Mouse (Mus musculus) limb, embryonic 11.5 days (tissue): ENCODE results near the gene Ccdc160. TPM values are rescaled to one million over a fixed set of nuclear protein-coding genes. Genes with fewer than 3 reads are reported as not detected.

ENCODE experiments used
- ATAC-seq: fragments of 200-750 bp; cut with Nextera tagmentation; 2 replicates; pipeline ENCODE4 v1.8.0; 2017; ENCODE audit warnings: low read depth; ENCODE audit not compliant: insufficient number of reproducible peaks, low FRiP score, low TSS enrichment
- DNase-seq: peaks from one replicate; pipeline ENCODE4 v3.0.0-alpha.2; 2015; ENCODE audit warnings: low spot score
- H3K27ac ChIP-seq: fragments of 300-500 bp; sonication (generic); replicated peaks from 2 replicates; pipeline ENCODE4 v1.5.1; 2014; ENCODE audit warnings: low read depth, mild to moderate bottlenecking, low read length
- H3K27me3 ChIP-seq: fragments of 300-500 bp; sonication (generic); 2 replicates; pipeline ENCODE4 v1.6.1; 2014; ENCODE audit warnings: mild to moderate bottlenecking, low read length, mixed read lengths; ENCODE audit not compliant: control insufficient read depth, insufficient read depth
- H3K36me3 ChIP-seq: fragments of 300-500 bp; sonication (generic); 2 replicates; pipeline ENCODE4 v1.6.1; 2014; ENCODE audit warnings: mild to moderate bottlenecking, low read length, moderate library complexity, mixed read lengths; ENCODE audit not compliant: control insufficient read depth, insufficient read depth
- H3K4me1 ChIP-seq: fragments of 300-500 bp; sonication (generic); 2 replicates; pipeline ENCODE4 v1.6.1; 2014; ENCODE audit warnings: low read length, mixed read lengths; ENCODE audit not compliant: control insufficient read depth, insufficient read depth
- H3K4me2 ChIP-seq: fragments of 300-500 bp; sonication (generic); 2 replicates; pipeline ENCODE4 v1.6.1; 2014; ENCODE audit warnings: low read depth, mild to moderate bottlenecking, moderate library complexity; ENCODE audit not compliant: severe bottlenecking
- H3K4me3 ChIP-seq: fragments of 300-500 bp; sonication (generic); 2 replicates; pipeline ENCODE4 v1.5.1; 2014; ENCODE audit warnings: low read depth, low read length
- H3K9ac ChIP-seq: fragments of 300-500 bp; sonication (generic); 2 replicates; pipeline ENCODE4 v1.6.1; 2014; ENCODE audit warnings: mild to moderate bottlenecking, low read length
- H3K9me3 ChIP-seq: fragments of 300-500 bp; sonication (generic); 2 replicates; pipeline ENCODE4 v1.6.1; 2016; ENCODE audit warnings: low read length; ENCODE audit not compliant: control insufficient read depth
- WGBS: fragments of 180-500 bp; shearing (Covaris S2); extraction: QIAGEN DNeasy Blood & Tissue Kit; methylation state at CpG from one replicate; pipeline ENCODE4 v1.1.7; 2014; 5-methylcytosine and 5-hydroxymethylcytosine counted together
- microRNA counts: library from miRNA; unstranded; fragments of <30 nt; microRNA quantifications from one replicate; lab custom pipeline; 2016
- microRNA-seq: library from miRNA; unstranded; fragments of <30 nt; microRNA quantifications from one replicate; pipeline ENCODE4, GENCODE M21; 2016
- polyA plus RNA-seq: library from polyadenylated mRNA; unstranded; fragments of >200 nt; fragmentation: Nextera tagmentation; extraction: Ambion mirVana; gene quantifications from 2 replicates; pipeline ENCODE4 v1.2.1, GENCODE M21; 2014

The Ccdc160 gene
- polyA plus RNA-seq, 1 experiment from 2014 or later: 2.0 TPM

- no peak overlapping the region for H3K4me3 ChIP-seq
- no peak overlapping the region for H3K27ac ChIP-seq
Observed at GRCm38 (mm10) chrX:52795816-52796215, 4.8 kb downstream of the Ccdc160 start.

GRCm38 (mm10) chrX:52797031-52797625 lies 6.1 kb downstream of the Ccdc160 start:
- Histone ChIP-seq H3K27ac (no peak overlapping the region), H3K4me1 (no peaks in the 10 kb centered on the region), H3K9me3 (no peaks in the 10 kb centered on the region), H3K4me2 (no peak overlapping the region), H3K36me3 (no peaks in the 10 kb centered on the region), H3K27me3 (no peaks in the 10 kb centered on the region), H3K9ac (no peak overlapping the region), H3K4me3 (no peak overlapping the region)
- 72% methylated on average over 9 of the region's 9 CpGs for WGBS
- DNase-seq: no peak
- ATAC-seq: no peak

More at GRCm38 (mm10) chrX:52795816-52796215, 4.8 kb downstream of the Ccdc160 start:
- ATAC-seq: no peak
- Histone ChIP-seq H3K4me1 (no peaks in the 10 kb centered on the region), H3K9me3 (no peaks in the 10 kb centered on the region), H3K36me3 (no peaks in the 10 kb centered on the region), H3K27me3 (no peaks in the 10 kb centered on the region), H3K9ac (no peak overlapping the region), H3K4me2 (no peak overlapping the region)
- 23% methylated on average over 8 of the region's 8 CpGs for WGBS
- no peak for DNase-seq

GRCm38 (mm10) chrX:52798255-52798654 lies 7.3 kb downstream of the Ccdc160 start:
- Histone ChIP-seq H3K4me2 (no peak overlapping the region), H3K4me1 (no peaks in the 10 kb centered on the region), H3K4me3 (no peak overlapping the region), H3K36me3 (no peaks in the 10 kb centered on the region), H3K27me3 (no peaks in the 10 kb centered on the region), H3K9ac (no peak overlapping the region), H3K27ac (no peak overlapping the region), H3K9me3 (no peaks in the 10 kb centered on the region)
- no peak for ATAC-seq
- WGBS: 68% methylated on average over 14 of the region's 14 CpGs
- DNase-seq: no peak

- Histone ChIP-seq H3K9me3 (no peaks in the 10 kb centered on the region), H3K27ac (no peak overlapping the region), H3K36me3 (no peaks in the 10 kb centered on the region), H3K9ac (no peak overlapping the region), H3K4me1 (no peaks in the 10 kb centered on the region), H3K27me3 (no peaks in the 10 kb centered on the region), H3K4me3 (no peak overlapping the region), H3K4me2 (no peak overlapping the region)
- ATAC-seq: no peak
- 45% methylated on average over 6 of the region's 6 CpGs for WGBS
- DNase-seq: peak; percentile 37
Observed at GRCm38 (mm10) chrX:52799566-52799965, 8.6 kb downstream of the Ccdc160 start.

GRCm38 (mm10) chrX:52819338-52819737 lies 28.3 kb downstream of the Ccdc160 start:
- WGBS: 42% methylated on average over 3 of the region's 3 CpGs

More at GRCm38 (mm10) chrX:52819338-52819737, 28.3 kb downstream of the Ccdc160 start:
- H3K27ac ChIP-seq: no peak overlapping the region
- no peak overlapping the region for H3K4me2 ChIP-seq
- no peaks in the 10 kb centered on the region for H3K9me3 ChIP-seq
- ATAC-seq (no peak), DNase-seq (no peak)
- H3K4me3 ChIP-seq: no peak overlapping the region
- no peaks in the 10 kb centered on the region for H3K36me3 ChIP-seq
- H3K4me1 ChIP-seq: no peaks in the 10 kb centered on the region
- no peak overlapping the region for H3K9ac ChIP-seq
- no peaks in the 10 kb centered on the region for H3K27me3 ChIP-seq

MicroRNA genes within 50 kb of the gene (microRNA counts, 519-probe panel; counts per million panel counts)
- microRNA mmu-miR-106a+mmu-miR-17 (lab: Ali Mortazavi, UCI) (7,015 counts per million, percentile 98 among the panel's probes with 10 or more counts), microRNA mmu-miR-18b (lab: Ali Mortazavi, UCI) (2,812 counts per million, percentile 31 among the panel's probes with 10 or more counts), microRNA mmu-miR-363 (lab: Ali Mortazavi, UCI) (3,004 counts per million, percentile 35 among the panel's probes with 10 or more counts)

Small RNAs within 50 kb of the gene (microRNA-seq; reads per million reads assigned to microRNA genes)
- gene Mir106a (1,635 reads per million, percentile 79 among the genes with 10 or more reads in this experiment), gene Mir18b (137 reads per million, percentile 53 among the genes with 10 or more reads in this experiment), gene Mir19b-2 (13.7 reads per million, percentile 24 among the genes with 10 or more reads in this experiment), gene Mir20b (1,135 reads per million, percentile 76 among the genes with 10 or more reads in this experiment), gene Mir363 (1,167 reads per million, percentile 76 among the genes with 10 or more reads in this experiment), gene Mir92-2 (318 reads per million, percentile 62 among the genes with 10 or more reads in this experiment)

Other genes with a start within 250 kb of the Ccdc160 start
- gene Gpc3, start 177.2 kb upstream of the Ccdc160 start, polyA plus RNA-seq: 1,356 and 1,394 TPM in 2 replicates
- gene Phf6, start 121.1 kb downstream of the Ccdc160 start, polyA plus RNA-seq: 108 and 115 TPM in 2 replicates
- gene Hprt, start 196.9 kb downstream of the Ccdc160 start, polyA plus RNA-seq: 82.2 and 87.1 TPM in 2 replicates